Mouse (Mus musculus): ENCODE measurements around the gene Ift74. TPM values are rescaled to one million over a fixed set of nuclear protein-coding genes. Genes with fewer than 3 reads are reported as not detected.

Ift74 gene
- 77.7 and 89.6 TPM in 2 replicates for polyA plus RNA-seq (2014; fragmentation: Nextera tagmentation; extraction: Ambion mirVana)

DNA sequence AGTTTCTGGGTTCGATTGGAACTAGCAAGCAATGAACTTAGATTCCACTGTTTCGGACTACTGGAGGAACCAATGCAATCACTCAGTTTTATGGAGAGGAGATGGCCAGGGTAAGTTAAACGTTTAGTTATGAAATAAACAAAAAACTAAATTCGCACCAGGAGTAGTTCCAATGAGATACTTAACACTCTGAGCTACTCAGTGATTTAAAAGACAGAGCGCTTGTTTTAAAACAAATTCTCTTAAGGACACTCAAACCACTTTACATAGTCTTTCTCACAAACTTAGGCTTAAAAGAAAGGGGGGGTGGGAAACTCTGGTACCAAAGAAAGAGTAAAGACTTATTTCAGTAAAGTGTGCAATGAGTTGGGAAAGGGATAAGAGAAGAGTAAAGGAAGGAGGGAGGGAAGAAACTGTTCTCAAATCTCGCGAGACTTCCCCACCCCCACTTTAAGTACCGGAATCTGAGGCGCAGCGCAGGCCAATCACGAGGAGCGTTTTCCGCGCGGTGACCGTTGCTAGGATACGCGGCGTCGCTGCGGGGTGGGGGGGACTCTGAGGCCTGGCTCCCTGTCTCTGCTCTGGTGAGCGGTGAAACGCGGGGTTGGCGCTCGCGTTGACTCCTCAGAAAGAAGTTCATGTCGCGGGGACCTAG lies at the start of gene Ift74:
Gene Ift74 (plus strand): TSS at position 520 of the 655 bp plus-strand sequence.
- WGBS, result 2% methylated on average over 29 of the region's 29 CpGs

DNA sequence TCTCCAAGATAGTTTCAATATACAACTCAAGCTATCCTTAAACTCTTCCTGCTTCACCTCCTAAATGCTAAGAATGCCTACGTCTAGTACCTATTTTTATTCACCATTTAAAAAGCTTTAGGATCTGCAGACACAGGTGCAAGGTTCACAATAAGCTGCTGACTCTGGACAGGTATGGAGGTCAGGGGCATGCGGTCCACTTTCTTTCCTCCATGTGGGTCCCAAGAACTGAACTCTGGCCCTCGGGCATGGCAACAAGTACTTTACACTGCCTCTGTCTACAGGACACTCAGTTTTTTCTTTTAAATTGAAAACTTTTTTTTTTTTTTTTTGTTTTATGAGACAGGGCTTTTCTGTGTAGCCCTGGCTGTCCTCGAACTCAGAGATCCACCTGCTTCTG lies 41.6 kb upstream of the Ift74 start:
- peaks cover 4% of the 10 kb centered on the region; the same call in 1 of the 2 replicates for H3K36me3 ChIP-seq (ENCODE audit: control insufficient read depth, insufficient read depth, low read length)
- no peaks in the 10 kb centered on the region for H3K27me3 ChIP-seq (ENCODE audit: control insufficient read depth, insufficient read depth, low read length)
- no peak overlapping the region for H3K27ac ChIP-seq (ENCODE audit: low read depth, low read length)
- no peaks in the 10 kb centered on the region for H3K9me3 ChIP-seq (ENCODE audit: control insufficient read depth, low read length)
- no peaks in the 10 kb centered on the region for H3K4me1 ChIP-seq (ENCODE audit: control insufficient read depth, insufficient read depth, low read length)
- DNase-seq (ENCODE audit: low spot score, missing footprints) (no peak), ATAC-seq (ENCODE audit: low FRiP score) (no peak)
- H3K4me3 ChIP-seq (ENCODE audit: low read depth, low read length), result no peak overlapping the region
- WGBS, result 95% methylated on average over 4 of the region's 4 CpGs
- no peak overlapping the region for H3K9ac ChIP-seq (ENCODE audit: low read length)
- no peak overlapping the region for H3K4me2 ChIP-seq

More for the DNA sequence above, at the start of gene Ift74:
- peak within 1 kb of the TSS; percentile 68 for H3K27ac ChIP-seq (ENCODE audit: low read depth, low read length)
- ATAC-seq (ENCODE audit: low FRiP score), result peak; percentile 100
- peak within 1 kb of the TSS; percentile 60 for H3K4me3 ChIP-seq (ENCODE audit: low read depth, low read length)
- H3K4me2 ChIP-seq, result peak within 1 kb of the TSS; percentile 69
- H3K36me3 ChIP-seq (ENCODE audit: control insufficient read depth, insufficient read depth, low read length), result no peaks in the 10 kb centered on the region
- H3K27me3 ChIP-seq (ENCODE audit: control insufficient read depth, insufficient read depth, low read length), result no peaks in the 10 kb centered on the region
- peak within 1 kb of the TSS; percentile 81 for H3K9ac ChIP-seq (ENCODE audit: low read length)
- peaks cover 2% of the 10 kb centered on the region for H3K4me1 ChIP-seq (ENCODE audit: control insufficient read depth, insufficient read depth, low read length)
- peak; percentile 99 for DNase-seq (ENCODE audit: low spot score, missing footprints)
- H3K9me3 ChIP-seq (ENCODE audit: control insufficient read depth, low read length), result no peaks in the 10 kb centered on the region

DNA sequence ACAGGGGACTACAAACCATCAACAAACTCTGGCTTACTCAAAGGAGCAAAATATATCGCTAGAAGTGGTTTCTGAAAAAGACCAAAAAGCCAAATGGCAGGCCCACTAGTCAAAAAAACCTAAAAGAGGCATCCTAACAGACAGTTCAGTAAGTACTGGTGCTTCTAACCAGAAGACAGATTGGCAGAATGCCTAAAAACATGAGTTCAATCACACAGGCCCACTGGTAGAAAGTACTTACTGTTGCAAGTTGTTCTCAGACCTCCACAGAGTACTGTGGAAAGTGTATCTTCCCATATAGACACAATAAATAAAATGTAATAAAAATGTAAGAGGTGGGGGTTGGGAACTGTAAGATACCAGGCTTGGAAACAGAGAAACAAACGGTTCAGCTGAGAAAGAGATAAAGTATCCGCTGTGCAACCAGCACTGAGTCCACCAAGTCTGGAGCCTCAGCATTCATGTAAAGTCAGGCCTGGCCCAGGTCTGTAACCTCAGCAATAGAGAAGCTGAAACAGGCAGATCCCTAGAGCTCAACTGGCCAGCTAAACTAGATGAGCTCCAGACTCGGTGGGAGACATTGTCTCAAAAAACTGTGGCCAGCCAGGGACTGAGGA lies 22.4 kb upstream of the Ift74 start:
- H3K27ac ChIP-seq (ENCODE audit: low read depth, low read length), result no peak overlapping the region
- H3K27me3 ChIP-seq (ENCODE audit: control insufficient read depth, insufficient read depth, low read length), result no peaks in the 10 kb centered on the region
- DNase-seq (ENCODE audit: low spot score, missing footprints) (no peak), ATAC-seq (ENCODE audit: low FRiP score) (no peak)
- 92% methylated on average over 4 of the region's 4 CpGs for WGBS
- no peak overlapping the region for H3K4me2 ChIP-seq
- no peaks in the 10 kb centered on the region for H3K4me1 ChIP-seq (ENCODE audit: control insufficient read depth, insufficient read depth, low read length)
- no peak overlapping the region for H3K9ac ChIP-seq (ENCODE audit: low read length)
- no peak overlapping the region for H3K4me3 ChIP-seq (ENCODE audit: low read depth, low read length)
- no peaks in the 10 kb centered on the region for H3K9me3 ChIP-seq (ENCODE audit: control insufficient read depth, low read length)
- H3K36me3 ChIP-seq (ENCODE audit: control insufficient read depth, insufficient read depth, low read length), result no peaks in the 10 kb centered on the region

DNA sequence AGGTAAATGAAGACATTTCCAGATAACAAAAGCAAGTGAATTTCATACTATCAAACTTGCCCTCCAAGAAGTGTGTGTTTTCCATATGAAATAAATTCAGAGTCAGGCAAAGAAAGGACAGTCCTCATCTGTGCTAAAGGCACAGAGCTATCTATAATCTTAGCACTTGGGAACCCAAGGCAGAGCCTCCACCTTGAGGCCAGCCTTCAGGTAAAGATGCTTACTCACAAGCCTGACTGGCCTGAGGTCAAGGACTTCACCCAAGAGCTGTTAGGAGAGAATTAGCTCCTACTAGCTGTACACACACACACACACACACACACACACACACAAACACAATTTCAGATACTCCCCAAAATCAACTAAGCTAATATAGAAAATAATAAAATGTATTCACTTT lies 21.6 kb upstream of the Ift74 start:
- H3K27me3 ChIP-seq (ENCODE audit: control insufficient read depth, insufficient read depth, low read length), result no peaks in the 10 kb centered on the region
- H3K4me1 ChIP-seq (ENCODE audit: control insufficient read depth, insufficient read depth, low read length), result no peaks in the 10 kb centered on the region
- no peak overlapping the region for H3K27ac ChIP-seq (ENCODE audit: low read depth, low read length)
- no peaks in the 10 kb centered on the region for H3K36me3 ChIP-seq (ENCODE audit: control insufficient read depth, insufficient read depth, low read length)
- DNase-seq (ENCODE audit: low spot score, missing footprints) (no peak), ATAC-seq (ENCODE audit: low FRiP score) (no peak)
- H3K9ac ChIP-seq (ENCODE audit: low read length), result no peak overlapping the region
- H3K9me3 ChIP-seq (ENCODE audit: control insufficient read depth, low read length), result no peaks in the 10 kb centered on the region
- H3K4me2 ChIP-seq, result no peak overlapping the region
- no peak overlapping the region for H3K4me3 ChIP-seq (ENCODE audit: low read depth, low read length)

DNA sequence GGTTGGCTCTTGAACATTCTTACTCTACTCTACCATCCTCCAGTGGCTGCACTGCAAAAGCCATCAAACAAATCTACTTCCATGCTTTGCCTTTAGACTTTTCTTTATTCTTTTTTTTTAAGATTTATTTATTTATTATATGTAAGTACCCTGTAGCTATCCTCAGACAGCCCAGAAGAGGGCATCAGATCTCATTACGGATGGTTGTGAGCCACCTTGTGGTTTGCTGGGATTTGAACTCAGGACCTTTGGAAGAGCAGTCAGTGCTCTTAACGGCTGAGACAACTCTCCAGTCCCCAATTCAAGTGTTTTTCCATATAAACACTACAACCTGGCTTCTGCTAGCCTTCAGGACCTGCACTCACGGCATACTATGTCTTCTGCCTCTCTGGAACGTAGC lies 12.9 kb upstream of the Ift74 start:
- Histone ChIP-seq H3K27ac (ENCODE audit: low read depth, low read length) (no peak overlapping the region), H3K9me3 (ENCODE audit: control insufficient read depth, low read length) (no peaks in the 10 kb centered on the region), H3K27me3 (ENCODE audit: control insufficient read depth, insufficient read depth, low read length) (no peaks in the 10 kb centered on the region), H3K9ac (ENCODE audit: low read length) (no peak overlapping the region), H3K36me3 (ENCODE audit: control insufficient read depth, insufficient read depth, low read length) (no peaks in the 10 kb centered on the region), H3K4me1 (ENCODE audit: control insufficient read depth, insufficient read depth, low read length) (peaks cover 9% of the 10 kb centered on the region; the same call in 1 of the 2 replicates), H3K4me3 (ENCODE audit: low read depth, low read length) (no peak overlapping the region), H3K4me2 (no peak overlapping the region)
- no peak for DNase-seq (ENCODE audit: low spot score, missing footprints)
- no peak for ATAC-seq (ENCODE audit: low FRiP score)
- 93% methylated on average over 4 of the region's 4 CpGs for WGBS

DNA sequence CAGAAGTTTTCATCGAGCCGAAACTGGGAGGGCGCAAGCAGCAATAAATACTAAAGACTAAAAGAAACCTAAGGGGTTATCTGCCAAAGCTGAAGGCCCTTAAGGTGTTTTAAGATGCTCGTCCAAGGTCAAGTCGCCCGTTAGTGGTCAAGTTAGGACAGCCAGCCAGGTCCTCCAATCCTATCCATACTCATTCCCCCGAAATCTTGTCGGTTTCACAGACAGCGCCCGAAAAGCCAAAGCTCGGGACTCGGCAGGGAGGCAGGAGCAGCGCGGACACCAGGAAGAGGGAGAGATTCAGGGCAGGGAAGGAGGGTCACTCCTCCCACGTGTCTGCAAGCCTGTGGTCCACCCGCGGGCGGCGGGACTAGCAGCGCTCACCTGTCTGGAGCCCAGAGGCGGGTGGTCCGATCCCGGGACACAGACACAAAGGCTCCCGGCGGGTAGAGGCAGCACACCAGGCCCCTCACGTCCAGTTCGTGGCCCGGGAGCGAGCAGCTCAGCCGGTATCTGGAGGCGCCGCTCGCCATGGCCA lies 11.7 kb upstream of the Ift74 start:
- Histone ChIP-seq H3K27ac (ENCODE audit: low read depth, low read length) (peak overlapping the region; percentile 79), H3K36me3 (ENCODE audit: control insufficient read depth, insufficient read depth, low read length) (no peaks in the 10 kb centered on the region), H3K27me3 (ENCODE audit: control insufficient read depth, insufficient read depth, low read length) (no peaks in the 10 kb centered on the region), H3K9me3 (ENCODE audit: control insufficient read depth, low read length) (no peaks in the 10 kb centered on the region), H3K9ac (ENCODE audit: low read length) (peak overlapping the region; percentile 93), H3K4me2 (peak overlapping the region; percentile 70), H3K4me3 (ENCODE audit: low read depth, low read length) (peak overlapping the region; percentile 92), H3K4me1 (ENCODE audit: control insufficient read depth, insufficient read depth, low read length) (peaks cover 9% of the 10 kb centered on the region; the same call in 1 of the 2 replicates)
- whole genome bisulfite sequencing, result under 1% methylated on average over 33 of the region's 33 CpGs
- peak; percentile 94 for DNase-seq (ENCODE audit: low spot score, missing footprints)
- peak; percentile 88; the same call in 1 of the 2 replicates for ATAC-seq (ENCODE audit: low FRiP score)

DNA sequence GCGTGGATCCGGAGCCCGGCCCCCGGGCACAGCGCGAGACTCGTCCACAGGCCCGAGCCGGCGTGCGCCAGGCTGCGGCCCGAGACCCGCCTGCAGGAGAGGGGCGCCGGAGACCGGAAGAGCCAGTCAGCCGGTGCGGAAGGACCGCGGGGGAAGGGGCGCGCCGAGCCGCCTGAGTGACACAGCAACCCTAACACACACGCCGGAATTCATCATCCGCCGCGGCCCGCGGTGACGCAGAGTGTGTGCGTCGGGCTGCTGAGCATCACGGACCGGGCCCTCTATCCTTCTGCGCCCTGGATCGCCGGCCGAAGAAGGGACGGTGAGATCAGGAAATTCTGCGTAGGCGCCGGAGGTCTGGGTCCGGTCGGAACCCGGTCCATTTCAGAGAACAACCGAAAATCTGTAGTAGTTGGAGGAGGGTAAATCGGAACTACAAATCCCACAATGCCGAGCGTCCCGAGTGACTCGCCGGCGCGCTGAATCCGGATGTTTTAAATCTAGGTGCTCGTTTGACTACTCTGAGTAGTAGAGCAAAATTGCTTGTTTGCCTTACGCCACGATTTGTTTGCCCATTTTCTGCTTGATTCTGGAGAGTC lies 11.2 kb upstream of the Ift74 start, which contains the start of gene Plaa:
Gene Plaa (minus strand): TSS at position 214 of the 599 bp plus-strand sequence.
- DNase-seq (ENCODE audit: low spot score, missing footprints), result peak; percentile 99
- peak; percentile 99 for ATAC-seq (ENCODE audit: low FRiP score)
- no peaks in the 10 kb centered on the region for H3K36me3 ChIP-seq (ENCODE audit: control insufficient read depth, insufficient read depth, low read length)
- peaks cover 9% of the 10 kb centered on the region; the same call in 1 of the 2 replicates for H3K4me1 ChIP-seq (ENCODE audit: control insufficient read depth, insufficient read depth, low read length)
- no peaks in the 10 kb centered on the region for H3K27me3 ChIP-seq (ENCODE audit: control insufficient read depth, insufficient read depth, low read length)
- H3K9me3 ChIP-seq (ENCODE audit: control insufficient read depth, low read length), result no peaks in the 10 kb centered on the region
- WGBS, result under 1% methylated on average over 60 of the region's 61 CpGs
- H3K9ac ChIP-seq (ENCODE audit: low read length), result peak within 1 kb of the TSS; percentile 93
- H3K27ac ChIP-seq (ENCODE audit: low read depth, low read length), result peak within 1 kb of the TSS; percentile 79
- H3K4me3 ChIP-seq (ENCODE audit: low read depth, low read length), result peak within 1 kb of the TSS; percentile 92
- peak within 1 kb of the TSS; percentile 75 for H3K4me2 ChIP-seq

DNA sequence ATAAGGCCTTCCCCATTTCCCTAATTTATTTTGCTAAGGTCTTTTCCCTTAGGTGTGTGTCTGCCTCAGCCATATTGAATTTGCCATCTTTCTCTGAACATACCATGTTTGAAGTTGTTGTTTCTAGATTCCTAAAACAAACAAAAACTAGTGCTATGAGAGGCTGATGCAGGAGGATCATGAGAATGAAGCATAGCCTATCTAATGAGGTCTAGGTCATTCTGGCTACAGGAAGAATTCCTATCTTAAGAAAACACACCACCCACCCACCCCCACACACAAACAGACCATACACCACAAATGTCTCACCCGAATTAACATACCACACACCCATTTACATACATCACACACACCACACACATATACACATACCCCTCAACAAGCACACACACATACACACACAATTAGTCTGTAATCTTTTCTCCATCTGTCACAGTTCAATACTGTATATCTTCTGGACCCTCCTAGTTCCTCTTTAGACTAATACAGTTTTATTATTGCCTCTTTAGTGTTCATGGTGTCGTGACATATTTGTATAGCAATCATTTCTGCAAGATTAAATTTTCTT lies 9.8 kb upstream of the Ift74 start:
- WGBS, result 90% methylated on average over 2 of the region's 2 CpGs

More for the DNA sequence above, 9.8 kb upstream of the Ift74 start:
- Histone ChIP-seq H3K4me1 (ENCODE audit: control insufficient read depth, insufficient read depth, low read length) (peaks cover 9% of the 10 kb centered on the region; the same call in 1 of the 2 replicates), H3K36me3 (ENCODE audit: control insufficient read depth, insufficient read depth, low read length) (no peaks in the 10 kb centered on the region), H3K27ac (ENCODE audit: low read depth, low read length) (no peak overlapping the region), H3K4me3 (ENCODE audit: low read depth, low read length) (no peak overlapping the region), H3K4me2 (no peak overlapping the region), H3K27me3 (ENCODE audit: control insufficient read depth, insufficient read depth, low read length) (no peaks in the 10 kb centered on the region), H3K9ac (ENCODE audit: low read length) (no peak overlapping the region), H3K9me3 (ENCODE audit: control insufficient read depth, low read length) (no peaks in the 10 kb centered on the region)
- DNase-seq (ENCODE audit: low spot score, missing footprints), result no peak
- ATAC-seq (ENCODE audit: low FRiP score), result no peak
